Mouse (Mus musculus): ENCODE measurements around the gene Fau. TPM values are rescaled to one million over a fixed set of nuclear protein-coding genes. Genes with fewer than 3 reads are reported as not detected.
A peak's percentile ranks its signal among the peaks of the same experiment; 100 is the strongest.

The Fau gene
- polyA plus RNA-seq, 1 experiment from 2014 or later: 882 TPM

DNA sequence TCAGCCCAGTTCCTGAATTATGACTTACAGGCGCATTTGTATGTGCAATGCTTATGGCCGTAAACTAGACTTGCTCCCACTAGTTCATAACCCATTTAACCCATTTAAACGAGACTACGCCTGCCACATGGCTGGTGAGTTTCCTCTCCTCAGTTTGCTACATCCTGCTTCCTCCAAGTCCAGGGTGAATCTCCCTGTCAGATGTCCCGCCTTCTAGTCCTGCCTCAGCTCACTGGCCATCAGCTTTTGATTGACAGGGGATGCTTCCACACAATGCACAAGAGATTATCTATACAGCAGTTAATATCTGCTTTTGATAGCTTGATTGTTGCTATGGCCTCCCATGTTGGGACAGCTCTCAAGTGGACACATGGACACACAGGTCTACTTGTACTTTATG, 3.3 kb upstream of the Fau start:
- no peak overlapping the region for H3K4me2 ChIP-seq (ENCODE audit: low read depth, low read length)
- ATAC-seq: no peak
- peaks cover 43% of the 10 kb centered on the region for H3K36me3 ChIP-seq (ENCODE audit: control insufficient read depth, insufficient read depth, low read length)
- no peak overlapping the region for H3K9ac ChIP-seq (ENCODE audit: low read depth, low read length)
- no peaks in the 10 kb centered on the region for H3K9me3 ChIP-seq (ENCODE audit: control insufficient read depth, low read length)
- no peak overlapping the region for H3K4me3 ChIP-seq (ENCODE audit: low read length)
- no peak overlapping the region for H3K27ac ChIP-seq (ENCODE audit: low read length)
- peaks cover 18% of the 10 kb centered on the region for H3K4me1 ChIP-seq (ENCODE audit: control insufficient read depth, insufficient read depth, low read length)
- 80% methylated on average over 5 of the region's 5 CpGs for WGBS
- H3K27me3 ChIP-seq (replicated peaks; ENCODE audit: control insufficient read depth, insufficient read depth, low read length): no peaks in the 10 kb centered on the region

DNA sequence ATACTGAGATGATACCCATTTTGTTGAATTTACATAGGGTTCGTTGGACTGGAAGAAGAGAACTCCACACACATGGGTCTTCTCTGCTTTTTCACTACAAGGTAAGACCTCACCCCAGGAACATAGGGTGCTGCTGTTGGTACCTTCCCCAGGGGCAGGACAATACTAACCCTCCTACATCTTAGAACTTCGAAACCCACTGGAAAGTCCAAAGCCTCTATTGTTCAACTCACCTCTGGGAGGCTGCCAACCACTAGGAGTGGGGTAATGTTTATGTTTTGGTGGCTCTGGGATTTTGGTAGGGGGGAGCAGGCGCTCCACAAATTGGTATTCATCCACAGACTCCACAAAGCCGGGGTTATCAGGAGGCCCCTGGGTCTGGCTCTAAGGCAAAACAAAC, 948 bp upstream of the Fau start:
- Histone ChIP-seq H3K9ac (ENCODE audit: low read depth, low read length) (peak overlapping the region; percentile 87), H3K4me3 (ENCODE audit: low read length) (peak overlapping the region; percentile 83), H3K27me3 (replicated peaks; ENCODE audit: control insufficient read depth, insufficient read depth, low read length) (no peaks in the 10 kb centered on the region), H3K36me3 (ENCODE audit: control insufficient read depth, insufficient read depth, low read length) (peaks cover 21% of the 10 kb centered on the region), H3K9me3 (ENCODE audit: control insufficient read depth, low read length) (no peaks in the 10 kb centered on the region), H3K4me1 (ENCODE audit: control insufficient read depth, insufficient read depth, low read length) (peaks cover 19% of the 10 kb centered on the region), H3K4me2 (ENCODE audit: low read depth, low read length) (peak overlapping the region; percentile 55), H3K27ac (ENCODE audit: low read length) (no peak overlapping the region)
- WGBS: 45% methylated on average over 4 of the region's 4 CpGs
- no peak for ATAC-seq

DNA sequence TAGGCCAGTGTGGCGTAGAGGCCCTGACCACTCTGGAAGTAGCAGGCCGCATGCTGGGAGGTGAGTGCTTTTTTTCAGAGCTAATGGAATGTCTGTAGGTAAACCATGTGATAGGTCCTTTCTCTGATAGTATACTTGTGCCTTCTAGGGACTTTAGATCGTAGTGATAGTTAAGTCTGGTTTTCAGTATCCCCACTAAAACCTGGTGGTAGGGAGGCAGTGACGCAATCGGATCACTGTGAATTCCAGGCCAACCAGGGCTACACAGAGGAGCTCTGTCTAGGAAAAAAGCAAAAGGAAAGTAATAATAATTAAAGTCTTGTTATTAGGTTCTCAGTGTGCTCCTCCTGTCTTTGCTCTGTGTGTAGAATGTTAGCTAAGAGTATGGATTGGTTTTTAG, 869 bp downstream of the Fau start:
- ATAC-seq: no peak
- no peaks in the 10 kb centered on the region for H3K9me3 ChIP-seq (ENCODE audit: control insufficient read depth, low read length)
- peaks cover 8% of the 10 kb centered on the region; the same call in 1 of the 2 replicates for H3K36me3 ChIP-seq (ENCODE audit: control insufficient read depth, insufficient read depth, low read length)
- H3K27me3 ChIP-seq (replicated peaks; ENCODE audit: control insufficient read depth, insufficient read depth, low read length): no peaks in the 10 kb centered on the region
- H3K4me1 ChIP-seq (ENCODE audit: control insufficient read depth, insufficient read depth, low read length): peaks cover 33% of the 10 kb centered on the region
- 23% methylated on average over 5 of the region's 5 CpGs for WGBS
- H3K4me3 ChIP-seq (ENCODE audit: low read length): peak overlapping the region; percentile 83
- H3K4me2 ChIP-seq (ENCODE audit: low read depth, low read length): peak overlapping the region; percentile 80
- peak overlapping the region; percentile 87 for H3K9ac ChIP-seq (ENCODE audit: low read depth, low read length)
- peak overlapping the region; percentile 74 for H3K27ac ChIP-seq (ENCODE audit: low read length)

DNA sequence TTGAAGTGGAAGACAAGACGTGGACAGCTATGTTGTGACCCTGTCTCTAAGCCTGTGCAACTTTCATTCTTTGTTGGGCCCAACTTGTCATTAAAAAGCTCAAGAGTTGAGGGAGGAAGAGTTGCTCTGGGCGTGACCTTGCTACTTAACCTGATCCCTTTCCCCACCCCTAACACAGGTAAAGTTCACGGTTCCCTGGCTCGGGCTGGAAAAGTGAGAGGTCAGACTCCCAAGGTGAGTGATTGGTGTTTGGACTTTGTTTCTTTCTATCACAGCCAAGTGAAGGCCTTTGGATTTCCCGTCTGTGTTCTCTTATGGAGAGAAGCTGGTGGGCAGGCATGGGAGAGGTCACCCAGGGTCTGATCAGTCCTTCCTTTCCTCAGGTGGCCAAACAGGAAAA, 1.3 kb downstream of the Fau start:
- ATAC-seq: no peak

DNA sequence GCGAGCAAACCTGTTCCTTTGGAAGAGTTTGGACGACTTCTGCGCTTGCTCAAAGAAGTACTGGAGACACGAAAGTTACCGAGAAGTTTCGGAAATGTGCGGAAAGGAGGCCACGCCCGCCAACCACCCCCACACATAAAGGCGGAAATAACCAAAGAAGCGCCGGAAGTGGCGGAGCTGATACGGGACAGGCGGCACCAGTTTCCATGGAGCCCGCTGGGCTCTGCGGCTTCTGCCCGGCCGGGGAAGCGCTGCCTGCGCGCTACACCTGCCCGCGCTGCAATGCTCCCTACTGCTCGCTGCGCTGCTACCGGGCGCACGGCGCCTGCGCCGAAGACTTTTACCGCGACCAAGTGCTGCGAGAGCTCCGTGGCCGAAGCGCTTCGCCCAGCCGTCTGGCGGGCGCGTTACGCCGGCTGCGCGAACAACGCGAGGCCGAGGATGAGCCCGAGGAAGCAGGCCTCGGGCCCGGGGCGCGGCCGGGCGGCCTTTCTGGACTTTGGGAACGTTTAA, 3.4 kb downstream of the Fau start, which contains the start of gene Znhit2:
Gene Znhit2, plus strand, starts transcription at position 172 of the 513 bp plus-strand sequence.
- Histone ChIP-seq H3K4me3 (ENCODE audit: low read length) (peak within 1 kb of the TSS; percentile 95), H3K9me3 (ENCODE audit: control insufficient read depth, low read length) (no peaks in the 10 kb centered on the region), H3K4me2 (ENCODE audit: low read depth, low read length) (peak within 1 kb of the TSS; percentile 98), H3K4me1 (ENCODE audit: control insufficient read depth, insufficient read depth, low read length) (peaks cover 32% of the 10 kb centered on the region), H3K36me3 (ENCODE audit: control insufficient read depth, insufficient read depth, low read length) (no peaks in the 10 kb centered on the region), H3K9ac (ENCODE audit: low read depth, low read length) (peak within 1 kb of the TSS; percentile 95), H3K27ac (ENCODE audit: low read length) (peak within 1 kb of the TSS; percentile 95), H3K27me3 (replicated peaks; ENCODE audit: control insufficient read depth, insufficient read depth, low read length) (no peaks in the 10 kb centered on the region)
- ATAC-seq: peak; percentile 71
- under 1% methylated on average over 58 of the region's 58 CpGs for WGBS

More for the DNA sequence above, 1.3 kb downstream of the Fau start:
- Histone ChIP-seq H3K27ac (ENCODE audit: low read length) (peak overlapping the region; percentile 74), H3K9ac (ENCODE audit: low read depth, low read length) (peak overlapping the region; percentile 87), H3K4me1 (ENCODE audit: control insufficient read depth, insufficient read depth, low read length) (peaks cover 33% of the 10 kb centered on the region), H3K4me3 (ENCODE audit: low read length) (peak overlapping the region; percentile 83), H3K4me2 (ENCODE audit: low read depth, low read length) (peak overlapping the region; percentile 80), H3K9me3 (ENCODE audit: control insufficient read depth, low read length) (no peaks in the 10 kb centered on the region), H3K27me3 (replicated peaks; ENCODE audit: control insufficient read depth, insufficient read depth, low read length) (no peaks in the 10 kb centered on the region), H3K36me3 (ENCODE audit: control insufficient read depth, insufficient read depth, low read length) (peaks cover 7% of the 10 kb centered on the region; the same call in 1 of the 2 replicates)
- 65% methylated on average over 5 of the region's 5 CpGs for WGBS

DNA sequence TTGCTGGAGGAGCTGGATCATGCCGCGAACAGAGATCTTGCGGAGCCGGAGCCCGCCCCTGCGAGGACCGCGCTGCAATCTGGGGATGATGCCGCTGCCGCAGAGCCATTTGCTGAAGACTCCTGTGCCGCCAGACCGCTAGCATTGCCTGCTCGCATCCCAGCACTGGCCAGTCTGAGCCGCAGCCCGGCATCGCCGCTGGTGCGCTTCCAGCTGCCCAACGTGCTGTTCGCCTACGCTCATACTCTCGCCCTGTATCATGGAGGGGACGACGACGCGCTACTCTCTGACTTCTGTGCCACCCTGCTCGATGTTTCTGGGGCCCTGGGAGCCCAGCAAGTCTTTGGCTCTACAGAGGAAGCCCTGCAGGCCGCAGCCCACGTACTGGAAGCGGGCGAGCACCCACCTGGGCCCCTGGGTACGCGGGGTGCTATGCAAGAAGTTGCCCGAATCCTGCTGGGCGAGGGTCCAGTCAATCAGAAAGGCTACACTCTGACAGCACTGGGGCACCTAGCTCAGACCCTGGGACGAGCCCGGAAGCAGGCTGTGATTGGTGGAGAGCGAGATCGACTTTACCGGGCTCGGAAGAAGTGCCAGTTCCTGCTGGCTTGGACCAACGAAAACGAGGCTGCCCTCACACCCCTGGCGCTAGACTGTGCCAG, 4.1 kb downstream of the Fau start:
- Histone ChIP-seq H3K36me3 (ENCODE audit: control insufficient read depth, insufficient read depth, low read length) (no peaks in the 10 kb centered on the region), H3K4me1 (ENCODE audit: control insufficient read depth, insufficient read depth, low read length) (peaks cover 32% of the 10 kb centered on the region), H3K4me2 (ENCODE audit: low read depth, low read length) (peak overlapping the region; percentile 98), H3K9ac (ENCODE audit: low read depth, low read length) (peak overlapping the region; percentile 95), H3K4me3 (ENCODE audit: low read length) (peak overlapping the region; percentile 95), H3K9me3 (ENCODE audit: control insufficient read depth, low read length) (no peaks in the 10 kb centered on the region), H3K27me3 (replicated peaks; ENCODE audit: control insufficient read depth, insufficient read depth, low read length) (no peaks in the 10 kb centered on the region), H3K27ac (ENCODE audit: low read length) (peak overlapping the region; percentile 95)
- peak; percentile 11; the same call in 1 of the 2 replicates for ATAC-seq
- 1% methylated on average over 44 of the region's 44 CpGs for WGBS

DNA sequence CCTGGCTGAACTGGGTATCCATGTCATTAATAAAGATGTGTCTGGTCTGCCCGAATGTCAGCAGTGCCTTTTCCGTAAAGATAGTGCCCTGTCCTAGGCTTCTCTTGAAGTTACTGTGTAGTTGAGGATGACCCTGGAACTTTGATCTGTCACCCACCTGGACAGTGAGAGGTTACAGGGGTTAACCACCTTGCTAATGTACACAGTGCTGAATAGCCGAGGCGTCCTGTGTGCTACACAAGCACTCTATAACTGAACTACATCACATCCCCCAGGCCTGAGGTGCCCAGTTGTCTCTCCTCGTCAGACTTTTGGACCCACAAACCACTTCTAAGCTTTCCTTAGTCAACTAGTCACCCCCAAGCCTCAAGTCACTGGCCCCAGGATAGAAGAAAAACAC, 4.8 kb downstream of the Fau start:
- H3K9me3 ChIP-seq (ENCODE audit: control insufficient read depth, low read length): no peaks in the 10 kb centered on the region
- peaks cover 37% of the 10 kb centered on the region for H3K4me1 ChIP-seq (ENCODE audit: control insufficient read depth, insufficient read depth, low read length)
- no peaks in the 10 kb centered on the region for H3K36me3 ChIP-seq (ENCODE audit: control insufficient read depth, insufficient read depth, low read length)
- peak overlapping the region; percentile 98 for H3K4me2 ChIP-seq (ENCODE audit: low read depth, low read length)
- no peaks in the 10 kb centered on the region for H3K27me3 ChIP-seq (replicated peaks; ENCODE audit: control insufficient read depth, insufficient read depth, low read length)
- 38% methylated on average over 5 of the region's 5 CpGs for WGBS
- no peak for ATAC-seq
- H3K9ac ChIP-seq (ENCODE audit: low read depth, low read length): peak overlapping the region; percentile 95
- peak overlapping the region; percentile 95 for H3K4me3 ChIP-seq (ENCODE audit: low read length)
- peak overlapping the region; percentile 95; the same call in 1 of the 2 replicates for H3K27ac ChIP-seq (ENCODE audit: low read length)

DNA sequence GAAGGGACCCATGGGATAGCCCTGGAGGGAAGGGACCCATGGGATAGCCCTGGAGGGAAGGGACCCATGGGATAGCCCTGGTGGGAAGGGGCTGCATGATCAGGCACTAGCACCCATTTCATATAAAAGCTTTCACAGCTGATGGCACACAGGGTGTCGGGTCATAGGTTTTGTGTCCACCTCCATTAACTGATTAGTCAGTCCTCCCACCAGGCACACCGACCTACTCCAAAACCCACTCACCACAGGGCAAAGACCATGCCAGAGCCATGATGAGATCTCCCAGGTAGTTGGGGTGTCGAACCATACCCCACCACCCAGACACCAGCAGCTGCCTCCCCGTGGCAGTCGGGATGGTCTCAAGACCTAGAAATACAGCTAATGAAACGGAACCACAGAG, 5.4 kb downstream of the Fau start:
- WGBS: 87% methylated on average over 6 of the region's 6 CpGs
- Histone ChIP-seq H3K27ac (ENCODE audit: low read length) (no peak overlapping the region), H3K4me2 (ENCODE audit: low read depth, low read length) (peak overlapping the region; percentile 98; the same call in 1 of the 2 replicates), H3K36me3 (ENCODE audit: control insufficient read depth, insufficient read depth, low read length) (no peaks in the 10 kb centered on the region), H3K27me3 (replicated peaks; ENCODE audit: control insufficient read depth, insufficient read depth, low read length) (no peaks in the 10 kb centered on the region), H3K9me3 (ENCODE audit: control insufficient read depth, low read length) (no peaks in the 10 kb centered on the region), H3K4me3 (ENCODE audit: low read length) (no peak overlapping the region), H3K9ac (ENCODE audit: low read depth, low read length) (peak overlapping the region; percentile 95; the same call in 1 of the 2 replicates), H3K4me1 (ENCODE audit: control insufficient read depth, insufficient read depth, low read length) (peaks cover 39% of the 10 kb centered on the region)
- no peak for ATAC-seq

DNA sequence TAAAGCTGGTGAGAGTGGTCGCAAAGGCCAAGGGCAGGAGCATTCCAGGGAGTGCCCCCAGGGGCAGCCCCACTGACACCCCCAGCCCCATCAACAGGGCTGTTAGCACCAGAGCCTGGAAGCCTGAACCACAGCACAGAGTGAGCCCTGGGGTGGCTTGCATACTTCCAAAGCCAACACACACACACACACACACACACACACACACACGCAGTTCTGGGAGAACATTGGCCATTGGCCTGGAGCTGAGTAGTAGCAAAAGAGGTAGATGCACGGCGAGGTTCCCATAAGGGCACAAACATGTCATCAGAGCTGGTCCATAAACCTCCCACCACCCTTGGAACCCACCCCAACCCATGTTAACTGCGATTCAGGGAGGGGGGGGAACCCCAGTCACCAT, 8.9 kb downstream of the Fau start:
- 28% methylated on average over 5 of the region's 5 CpGs for WGBS
- no peaks in the 10 kb centered on the region for H3K9me3 ChIP-seq (ENCODE audit: control insufficient read depth, low read length)
- no peaks in the 10 kb centered on the region for H3K27me3 ChIP-seq (replicated peaks; ENCODE audit: control insufficient read depth, insufficient read depth, low read length)
- peak overlapping the region; percentile 75 for H3K9ac ChIP-seq (ENCODE audit: low read depth, low read length)
- H3K4me3 ChIP-seq (ENCODE audit: low read length): peak overlapping the region; percentile 64
- peak overlapping the region; percentile 94 for H3K4me2 ChIP-seq (ENCODE audit: low read depth, low read length)
- H3K4me1 ChIP-seq (ENCODE audit: control insufficient read depth, insufficient read depth, low read length): peaks cover 33% of the 10 kb centered on the region
- peak overlapping the region; percentile 86 for H3K27ac ChIP-seq (ENCODE audit: low read length)
- H3K36me3 ChIP-seq (ENCODE audit: control insufficient read depth, insufficient read depth, low read length): peaks cover 9% of the 10 kb centered on the region; the same call in 1 of the 2 replicates
- ATAC-seq: no peak

Data from intestine, embryonic 16.5 days (tissue).